Mouse (Mus musculus): ENCODE measurements around the gene Egfr.

GRCm38 (mm10) chr11:16735083-16735644 is 16.8 kb upstream of the Egfr start:
- TF ChIP-seq CTCF (IDR thresholded peaks at IDR 0.05; ENCODE audit: control insufficient read depth, insufficient read depth, insufficient replicate concordance, low read depth, low read length), result no peak
- no peak for TF ChIP-seq POLR2A (IDR thresholded peaks at IDR 0.05; ENCODE audit: control insufficient read depth, low read depth, low read length)

Measured in testis, adult 2 months (tissue).